Mouse (Mus musculus) ovary, adult 10 weeks (tissue): ENCODE results near the gene Stub1. TPM values are rescaled to one million over a fixed set of nuclear protein-coding genes. Genes with fewer than 3 reads are reported as not detected.

Experiments
- polyA plus RNA-seq: library from polyadenylated mRNA; stranded (reverse); fragments of 350-450 nt; fragmentation: Illumina TruSeq; extraction: RNeasy Lipid Tissue Mini Kit (QIAGEN cat#74804); gene quantifications from one replicate; pipeline ENCODE4 v1.2.3, GENCODE M21; 2014

The Stub1 gene
- polyA plus RNA-seq: 2.7 TPM

DNA sequence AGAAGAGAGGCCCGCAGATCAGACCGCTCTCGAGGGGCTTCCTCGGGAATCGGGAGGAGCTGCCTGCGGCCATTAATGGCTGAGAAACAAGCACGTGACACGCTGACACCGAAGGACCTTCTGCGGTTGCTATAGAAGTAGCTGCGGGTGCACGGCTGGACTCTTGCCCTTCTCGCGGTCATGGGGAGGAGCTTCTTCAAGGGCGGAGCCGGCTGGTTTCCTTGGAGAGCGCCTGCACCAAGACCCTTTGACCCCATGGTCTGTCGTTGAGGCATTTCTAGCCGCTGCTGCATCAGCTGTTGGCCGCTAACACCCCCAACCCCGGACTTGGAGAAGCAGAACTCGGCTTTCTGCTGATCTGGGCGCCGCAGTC lies at the start of gene Stub1:
TSS of gene Stub1 (minus strand) at position 114 of the 373 bp plus-strand sequence.

DNA sequence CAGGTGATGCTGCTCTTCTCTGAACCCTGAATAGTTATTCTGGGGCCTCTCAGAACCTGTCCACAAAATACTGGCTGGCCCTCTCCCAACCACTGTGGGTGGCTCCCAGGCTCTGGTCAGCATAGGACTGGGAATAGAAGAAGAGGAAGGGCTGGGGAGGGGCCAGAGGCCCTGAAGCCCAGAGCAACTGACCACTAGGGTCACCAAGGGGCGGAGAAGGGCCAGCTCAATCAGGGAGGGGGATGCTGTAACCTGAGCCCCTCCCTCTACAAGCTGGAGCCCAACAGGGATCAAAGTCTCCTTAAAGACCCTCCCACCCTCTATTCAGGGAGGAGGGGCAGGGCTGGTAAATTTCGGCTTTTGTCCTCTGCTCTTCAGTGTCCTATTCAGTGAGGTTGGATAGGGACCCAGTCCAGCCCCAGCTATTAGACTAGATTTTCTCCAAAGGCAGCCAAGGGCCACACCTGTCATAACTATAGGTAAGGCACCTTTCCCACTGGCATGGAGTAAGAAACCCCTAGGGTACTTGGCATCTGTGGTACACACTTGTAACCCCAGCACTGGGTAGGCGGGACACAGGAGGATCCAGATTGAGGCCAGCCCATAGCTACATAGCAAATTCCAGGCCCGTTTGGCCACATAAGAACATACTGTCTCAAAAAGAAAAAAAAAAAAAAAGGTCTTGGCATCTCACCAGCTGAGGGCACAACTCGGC lies 47.1 kb upstream of the Stub1 start, which contains the start of gene Wfikkn1:
TSS of gene Wfikkn1 (minus strand) at position 663 of the 715 bp plus-strand sequence.

DNA sequence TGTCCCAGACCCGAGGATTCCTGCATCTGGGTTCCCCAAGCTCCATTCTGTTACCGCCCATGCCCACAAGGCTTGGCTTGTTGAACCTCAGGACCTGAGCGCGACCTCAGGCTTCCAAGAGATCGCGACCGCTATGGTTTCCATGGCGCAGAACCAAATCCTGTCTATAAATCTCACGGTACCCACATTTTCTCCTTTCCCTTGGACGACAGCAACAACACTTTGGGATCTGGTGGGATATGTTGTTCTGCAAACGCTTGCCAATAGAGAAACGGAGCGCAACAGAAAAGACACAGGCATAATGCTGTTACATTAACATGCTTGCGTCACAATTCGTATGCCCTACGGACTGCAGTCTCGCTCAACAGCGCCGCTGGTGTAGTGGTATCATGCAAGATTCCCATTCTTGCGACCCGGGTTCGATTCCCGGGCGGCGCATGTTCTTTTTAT lies 41.5 kb upstream of the Stub1 start, which contains the start of gene Mettl26:
TSS of gene Mettl26 (plus strand) at position 354 of the 450 bp plus-strand sequence.

DNA sequence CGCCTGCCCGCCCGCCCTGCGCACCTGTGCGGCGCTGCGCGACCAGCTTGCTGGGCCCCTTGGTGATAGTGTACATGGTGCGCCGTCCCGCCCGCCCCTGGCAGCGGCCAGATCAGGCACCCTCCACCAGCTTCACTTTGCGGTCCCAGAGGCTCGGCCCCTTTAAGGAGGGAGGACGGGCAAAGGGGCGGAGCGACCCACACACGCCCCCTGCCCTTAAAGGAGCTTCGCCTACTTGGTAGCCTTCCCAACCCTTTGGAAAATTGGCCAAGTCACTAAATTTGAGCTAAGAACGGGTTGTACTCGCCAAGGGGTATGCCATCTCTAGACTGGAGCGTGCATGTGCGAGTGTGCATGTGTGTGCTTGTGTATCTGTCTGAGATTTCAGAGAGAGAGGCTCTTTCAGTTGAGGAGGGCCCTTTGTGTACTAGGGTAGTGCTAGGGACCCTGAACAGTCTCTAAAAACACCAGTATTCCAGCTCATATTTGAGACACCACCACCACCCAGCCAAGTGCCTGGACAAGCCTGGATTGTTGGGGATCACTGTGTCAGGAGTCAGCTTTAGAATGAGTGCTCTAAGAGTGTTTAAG lies 35.5 kb upstream of the Stub1 start, which contains the start of gene Mcrip2:
TSS of gene Mcrip2 (minus strand) at position 164 of the 591 bp plus-strand sequence.

DNA sequence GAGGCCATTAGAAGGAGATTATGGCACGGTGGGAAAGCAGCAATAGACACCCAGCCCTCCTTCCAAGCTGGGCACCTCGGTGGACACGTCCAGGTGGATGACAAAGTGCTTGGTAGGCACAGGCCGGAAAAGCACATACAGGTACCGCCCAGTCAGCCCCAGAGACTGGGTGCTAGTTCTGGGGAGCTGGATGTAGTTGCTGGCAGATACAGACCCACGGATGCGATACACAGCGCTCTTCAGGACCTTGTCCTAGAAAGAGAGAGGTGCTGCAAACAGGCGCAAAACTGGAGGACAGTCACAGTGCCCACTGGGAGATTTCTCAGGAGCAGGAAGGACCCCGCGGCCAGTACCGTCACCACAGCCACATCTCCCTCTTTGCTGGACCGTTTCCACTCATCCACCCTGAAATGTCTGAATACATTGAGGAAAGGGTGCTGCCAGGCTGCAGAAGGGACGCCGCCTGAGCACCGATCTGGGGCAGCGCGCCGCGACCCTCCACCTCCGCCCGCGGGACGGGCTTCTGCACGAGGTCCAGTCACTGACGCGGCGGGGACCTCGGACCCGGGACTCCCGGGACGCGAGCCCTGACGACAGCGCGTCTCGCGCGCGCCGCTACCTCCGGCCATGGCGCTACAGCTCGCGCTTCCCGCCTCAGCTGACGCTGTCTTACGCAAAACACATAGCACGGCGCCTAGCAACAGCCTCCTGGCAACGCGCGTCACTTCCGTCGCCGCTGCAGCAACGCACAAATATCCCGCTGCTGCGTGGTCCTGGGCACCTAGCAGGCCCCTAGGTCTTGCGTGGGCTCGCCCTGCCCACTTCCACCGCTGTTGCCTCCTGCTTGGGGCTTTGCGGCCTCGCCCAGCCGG lies 27.9 kb upstream of the Stub1 start, which contains the start of gene Wdr90:
TSS of gene Wdr90 (minus strand) at position 670 of the 872 bp plus-strand sequence.

DNA sequence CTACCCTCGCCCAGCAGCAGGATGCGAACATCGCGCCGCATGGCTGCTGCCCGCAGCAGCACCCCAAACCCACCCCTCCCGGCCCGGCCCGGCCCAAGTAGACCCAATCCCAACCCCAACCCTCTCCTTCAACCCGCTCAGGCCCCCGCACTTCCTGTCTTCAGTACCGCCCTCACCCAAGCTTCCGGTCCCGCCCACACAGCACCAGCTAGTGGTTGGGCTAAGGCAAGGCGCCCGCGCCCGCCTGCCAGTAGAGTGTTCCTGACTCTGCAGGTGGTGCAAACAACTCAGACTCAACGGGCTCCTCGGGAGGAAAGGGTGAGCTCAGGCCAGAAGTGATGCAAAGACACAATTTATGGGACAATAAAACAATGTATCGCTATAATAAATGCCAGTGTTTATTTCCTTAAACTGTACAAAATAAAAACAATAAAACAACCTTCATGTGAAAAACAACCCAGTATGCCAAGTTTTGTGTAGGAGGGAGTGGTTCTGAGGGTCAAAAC lies 11.2 kb upstream of the Stub1 start, which contains the start of gene Rhot2:
TSS of gene Rhot2 (minus strand) at position 456 of the 506 bp plus-strand sequence.

DNA sequence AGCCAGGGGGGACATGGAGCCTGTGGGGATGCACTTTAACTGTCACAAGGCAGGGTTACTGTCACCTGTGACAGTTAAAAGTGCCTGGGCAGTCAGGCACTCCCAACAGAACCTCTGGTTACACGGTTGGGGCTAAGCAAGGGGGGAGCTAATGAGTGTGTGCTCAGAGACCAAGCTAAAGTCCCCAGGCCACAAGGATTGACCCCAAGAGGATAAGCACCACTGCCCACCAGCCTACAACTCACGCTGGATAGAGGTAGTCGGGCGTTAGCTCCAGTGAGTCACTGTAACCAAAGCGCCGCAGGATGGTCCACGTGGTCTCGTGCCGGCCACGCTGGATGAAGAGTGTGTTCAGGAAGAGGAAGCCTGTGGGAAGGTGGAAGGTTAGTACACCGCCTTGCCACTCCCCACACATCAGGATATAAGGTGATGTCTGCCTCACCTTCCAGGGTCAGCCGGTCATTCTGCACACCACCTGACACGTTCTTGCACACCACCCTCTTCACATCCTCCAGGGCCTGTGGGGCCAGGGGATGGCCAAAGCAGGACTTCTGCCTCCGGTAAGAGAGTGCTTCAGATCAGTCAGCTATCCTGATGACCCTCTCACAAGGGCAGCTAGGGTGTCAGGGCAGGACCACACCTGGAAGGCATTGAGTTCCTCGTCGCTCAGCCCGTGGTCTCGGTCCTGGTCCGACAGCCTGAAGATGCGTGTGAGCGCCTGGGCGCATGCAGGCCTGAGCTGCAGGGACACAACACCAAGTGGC lies 8.1 kb upstream of the Stub1 start, which contains the start of gene Gm20683:
TSS of gene Gm20683 (minus strand) at position 647 of the 764 bp plus-strand sequence.

DNA sequence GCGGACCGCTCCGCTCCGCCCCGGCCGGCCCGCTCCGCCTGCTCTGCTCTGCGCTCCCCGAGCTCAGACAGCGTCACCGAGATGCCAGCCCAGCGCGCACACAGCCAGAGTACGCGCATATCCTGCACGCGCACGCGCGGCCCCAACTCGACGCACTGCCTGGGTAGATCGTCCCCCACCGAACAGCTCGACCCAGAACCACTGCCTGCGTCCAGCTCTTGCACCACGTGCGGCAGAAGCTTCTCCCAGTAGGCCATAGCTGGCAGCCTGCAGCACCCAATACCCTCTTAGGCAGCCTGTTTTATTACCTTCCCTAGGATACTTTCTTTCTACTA lies 3.8 kb upstream of the Stub1 start, which contains the start of gene Rhbdl1:
TSS of gene Rhbdl1 (minus strand) at position 220 of the 335 bp plus-strand sequence.

DNA sequence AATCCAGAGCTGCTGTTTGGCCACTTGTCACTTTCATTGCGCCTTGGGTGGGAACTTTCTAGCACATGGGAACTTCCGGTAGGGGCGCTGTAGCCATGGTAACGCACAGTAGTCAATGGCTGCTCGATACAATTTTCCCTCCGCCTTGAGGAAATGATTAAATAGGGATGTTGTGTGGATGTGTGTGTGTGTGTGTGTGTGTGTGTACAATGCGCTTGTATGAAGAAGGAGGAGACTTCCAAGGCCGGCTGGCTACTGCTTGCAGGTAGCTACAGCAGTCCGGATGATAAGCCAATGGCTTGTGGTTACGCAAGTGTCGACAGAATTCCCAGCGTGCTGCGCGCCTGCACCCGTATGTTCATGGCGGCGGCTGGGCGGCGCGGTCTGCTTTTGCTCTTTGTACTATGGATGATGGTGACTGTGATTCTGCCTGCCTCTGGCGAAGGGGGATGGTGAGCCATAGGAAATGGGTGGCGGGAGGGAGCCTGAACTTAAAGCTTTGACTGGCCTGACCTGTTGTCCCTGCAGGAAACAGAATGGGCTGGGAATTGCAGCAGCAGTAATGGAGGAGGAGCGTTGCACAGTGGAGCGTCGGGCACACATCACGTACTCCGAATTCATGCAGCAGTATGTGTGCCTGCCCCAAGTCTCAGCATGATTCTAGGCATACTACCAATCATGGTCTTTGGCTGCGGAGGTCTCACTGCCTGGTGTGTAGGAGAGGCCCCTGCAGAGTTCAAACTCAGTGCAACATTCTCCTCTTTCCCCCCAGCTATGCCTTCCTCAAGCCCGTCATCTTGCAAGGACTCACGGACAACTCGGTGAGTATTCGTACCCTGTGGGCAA lies 4.3 kb downstream of the Stub1 start, which contains the start of gene Jmjd8:
TSS of gene Jmjd8 (plus strand) at position 156 of the 846 bp plus-strand sequence.

DNA sequence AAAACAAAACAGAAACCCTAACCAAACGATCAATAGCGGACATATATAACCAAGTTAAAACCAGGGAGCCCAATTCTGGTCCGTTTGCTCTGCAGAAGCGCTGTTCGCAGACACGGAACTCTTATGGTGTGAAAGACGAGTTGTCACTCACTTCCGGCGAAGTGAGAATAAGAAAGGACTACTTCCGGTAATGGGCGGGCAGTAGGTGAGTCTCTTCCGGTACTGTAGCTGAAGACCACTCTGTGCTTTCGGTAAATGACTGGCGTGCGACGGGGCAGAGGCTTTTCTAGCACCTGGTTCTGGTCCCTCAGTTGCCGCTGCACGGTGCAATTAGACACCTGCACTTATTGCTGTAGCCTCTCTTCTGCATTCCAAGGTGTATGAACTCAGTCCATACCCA lies 9.8 kb downstream of the Stub1 start, which contains the start of gene Wdr24:
TSS of gene Wdr24 (plus strand) at position 176 of the 400 bp plus-strand sequence.

DNA sequence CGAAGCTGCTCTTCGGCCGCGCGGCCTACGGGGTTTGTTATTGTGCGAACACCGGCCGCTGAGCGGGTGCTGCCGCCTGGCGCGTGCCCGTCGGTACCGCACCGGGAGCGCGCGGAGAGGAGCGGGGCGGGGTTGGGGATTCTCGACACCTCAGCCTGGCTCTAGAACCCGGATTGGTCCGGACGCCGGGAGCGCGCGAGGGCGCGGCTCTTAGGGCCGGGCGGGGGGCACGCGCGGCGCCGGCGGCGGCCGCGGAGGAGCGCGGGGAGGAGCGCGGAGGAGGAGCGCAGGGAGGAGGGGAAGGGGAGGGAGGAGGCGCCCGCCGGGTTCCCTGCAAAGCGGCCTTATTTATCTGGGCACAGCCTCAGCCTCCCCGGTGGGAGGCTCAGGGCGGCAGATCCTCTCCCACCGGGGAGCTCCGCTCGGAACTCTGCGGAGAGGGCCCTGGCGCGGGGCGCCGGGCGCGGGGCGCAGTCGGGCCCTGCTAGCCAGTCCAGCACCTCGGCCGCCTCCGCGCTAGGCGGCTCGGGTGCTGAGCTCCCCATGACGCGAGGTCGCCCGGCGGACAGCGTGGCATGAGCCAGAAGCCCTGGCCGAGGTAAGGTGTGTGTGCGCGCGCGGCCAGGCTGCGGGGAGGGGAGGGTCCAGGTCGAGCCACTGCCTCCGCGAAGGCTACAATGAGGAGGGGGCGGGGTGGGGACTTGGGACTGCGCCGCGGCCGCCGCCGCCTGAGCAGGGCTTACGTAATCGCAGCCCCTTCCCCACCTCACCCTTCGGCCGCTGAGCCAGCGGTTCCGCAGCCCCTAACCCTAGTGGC lies 24.2 kb downstream of the Stub1 start, which contains the start of gene Fbxl16:
TSS of gene Fbxl16 (plus strand) at position 297 of the 817 bp plus-strand sequence.

DNA sequence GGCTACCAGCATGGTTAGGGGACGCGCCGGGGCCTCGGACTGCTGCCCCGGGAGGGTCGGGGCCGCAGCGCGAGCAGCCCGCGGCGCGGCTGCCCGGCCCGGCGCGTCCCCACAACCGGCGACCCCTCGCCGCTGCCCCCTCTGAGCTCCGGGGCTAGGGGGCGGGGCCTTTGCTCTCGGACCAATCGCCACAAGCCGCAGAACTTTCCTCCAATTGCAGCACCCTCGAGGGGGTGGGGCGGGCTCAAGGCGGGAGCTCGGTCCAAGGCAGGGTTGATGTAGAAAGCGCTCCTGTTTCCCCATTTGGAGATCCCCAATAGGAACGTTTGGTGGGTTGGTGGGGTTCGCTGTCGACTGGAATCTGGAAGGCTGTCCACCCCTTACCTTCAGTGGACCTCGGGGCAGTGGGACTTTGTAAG lies 36.2 kb downstream of the Stub1 start, which contains the start of gene Metrn:
TSS of gene Metrn (minus strand) at position 186 of the 419 bp plus-strand sequence.

DNA sequence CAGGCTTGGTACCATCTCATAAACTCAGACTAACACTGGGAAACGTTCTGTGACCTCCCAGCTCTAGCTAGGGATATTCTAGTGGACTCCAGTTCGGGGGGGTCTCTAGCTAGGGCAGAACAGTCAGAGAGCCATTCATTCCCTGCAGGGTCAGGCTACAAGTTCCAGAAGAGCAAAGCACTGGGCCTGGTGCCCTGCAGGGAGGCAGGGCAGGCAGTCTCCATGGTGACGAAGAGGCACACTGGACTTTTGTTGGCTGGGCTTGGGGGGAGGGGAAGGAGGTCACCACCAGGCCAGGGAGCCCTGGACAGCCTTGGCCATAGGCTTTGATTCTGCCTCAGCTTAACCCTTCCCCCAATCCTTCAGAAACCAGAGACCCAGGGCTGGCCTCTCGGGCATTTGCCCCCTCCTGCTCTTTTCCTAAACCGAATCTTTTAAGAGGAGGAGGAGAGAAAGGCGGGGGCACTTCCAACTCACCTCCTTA lies 37.6 kb downstream of the Stub1 start, which contains the start of gene AC134908.4:
TSS of gene AC134908.4 (minus strand) at position 51 of the 484 bp plus-strand sequence.

DNA sequence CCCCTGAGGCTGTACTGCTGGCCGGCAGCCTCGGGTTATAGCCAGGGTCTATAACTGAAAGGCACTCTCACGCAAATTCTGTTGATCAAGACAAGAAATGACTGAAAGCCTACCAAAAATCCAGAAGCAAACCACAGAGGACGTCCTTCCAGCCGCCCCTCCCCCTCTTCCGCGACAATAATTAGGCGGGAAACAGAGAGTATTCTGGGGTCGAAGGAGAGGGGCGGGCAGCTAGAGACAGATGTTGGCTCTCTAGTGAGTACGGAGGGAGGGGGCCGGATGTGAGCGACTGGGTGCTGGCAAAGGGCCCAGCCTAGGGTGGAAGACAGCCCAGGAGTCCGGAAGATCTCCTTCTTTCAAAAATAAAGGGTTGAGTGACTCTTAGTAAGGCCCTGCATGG lies 40.6 kb downstream of the Stub1 start, which contains the start of gene Fam173a:
TSS of gene Fam173a (minus strand) at position 287 of the 400 bp plus-strand sequence.

DNA sequence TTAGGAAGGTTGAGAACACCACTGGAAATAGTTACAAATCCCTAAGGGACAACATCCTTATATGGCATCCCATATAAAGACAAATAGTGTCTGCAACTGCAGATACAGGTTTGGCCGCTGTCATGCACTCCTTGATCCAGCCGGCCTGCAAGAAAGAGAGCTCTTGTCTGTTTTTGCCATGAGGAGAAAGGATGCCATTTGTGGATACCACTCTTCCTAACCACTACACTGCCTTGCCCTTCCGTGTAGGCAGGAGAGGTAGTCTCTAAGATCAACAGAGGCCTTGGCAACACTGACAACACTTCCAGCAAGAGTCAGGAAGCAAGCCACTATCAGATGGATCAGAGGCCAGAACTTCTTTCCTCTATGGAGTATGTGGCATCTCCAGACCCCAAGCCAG lies 46.9 kb downstream of the Stub1 start, which contains the start of gene Ccdc78:
TSS of gene Ccdc78 (plus strand) at position 301 of the 400 bp plus-strand sequence.

DNA sequence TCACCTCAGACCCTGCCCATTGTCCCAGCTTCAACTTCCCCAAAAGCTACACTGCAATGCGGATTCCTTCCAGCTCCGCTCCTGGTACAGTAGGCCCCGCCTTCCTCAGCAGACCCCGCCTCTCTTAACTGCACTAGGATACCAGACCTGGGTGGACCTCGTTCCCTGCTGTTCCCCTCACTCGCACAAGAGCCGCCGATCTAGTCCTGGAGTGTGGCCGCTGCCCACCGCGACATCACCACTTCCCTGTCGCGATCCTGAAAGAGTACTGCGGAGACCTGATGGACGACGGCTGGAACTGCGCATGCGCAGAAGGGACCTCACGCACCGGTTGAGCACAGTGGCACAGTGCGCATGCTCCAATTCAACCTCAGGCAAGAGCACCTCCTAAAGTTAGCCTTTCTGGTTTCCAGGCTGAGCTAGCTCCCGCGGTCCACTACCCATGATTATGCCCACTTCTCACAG lies 47.9 kb downstream of the Stub1 start, which contains the start of gene Haghl:
TSS of gene Haghl (minus strand) at position 393 of the 465 bp plus-strand sequence.

